7 mouse cellular contexts compared by ENCODE assay signal in genomic region chr16:76371614-76371917, GRCm38 (mm10). TPM values are rescaled to one million over a fixed set of nuclear protein-coding genes. Genes with fewer than 3 reads are reported as not detected.
A peak's percentile ranks its signal among the peaks of the same experiment; 100 is the strongest.
DNase-seq lines count a peak whose midpoint lies in the region; ATAC-seq and TF ChIP-seq lines count a peak whose summit lies in the region.

No protein-coding gene starts in this region.

- peak overlapping the region; percentile 97 for H3K9ac ChIP-seq in limb, embryonic 12.5 days (replicated peaks)
- H3K9ac ChIP-seq in stomach, embryonic 15.5 days: peak overlapping the region; percentile 26; the same call in 1 of the 2 replicates

- H3K36me3 ChIP-seq in megakaryocyte, embryonic 14.5 days (replicated peaks; ENCODE audit: low read length): peaks cover 20% of the 10 kb centered on the region
- no peaks in the 10 kb centered on the region; the same call in 1 of the 2 replicates for H3K36me3 ChIP-seq in limb, embryonic 12.5 days
- no peaks in the 10 kb centered on the region for H3K36me3 ChIP-seq in stomach, embryonic 15.5 days

- ATAC-seq in megakaryocyte, adult 5-6 weeks (ENCODE audit: poor library complexity, severe bottlenecking): no peak
- no peak for ATAC-seq in limb, embryonic 12.5 days (ENCODE audit: insufficient number of reproducible peaks, insufficient read depth, low FRiP score, low TSS enrichment, low read depth)
- no peak for ATAC-seq in stomach, embryonic 15.5 days (ENCODE audit: insufficient read depth, low FRiP score, low read depth)

- peak overlapping the region; percentile 95 for H3K4me3 ChIP-seq in megakaryocyte, embryonic 14.5 days (replicated peaks)
- peak overlapping the region; percentile 88 for H3K4me3 ChIP-seq in embryonic fibroblast, embryonic 13.5 days (ENCODE audit: insufficient read depth, low read length)
- peak overlapping the region; percentile 87 for H3K4me3 ChIP-seq in limb, embryonic 12.5 days (replicated peaks)
- peak overlapping the region; percentile 89 for H3K4me3 ChIP-seq in stomach, embryonic 15.5 days (replicated peaks)

- DNase-seq in ovary, postnatal 36 days (ENCODE audit: low spot score): no peak
- DNase-seq in left cerebral cortex, postnatal 10 days (ENCODE audit: extremely low spot score in 1 of 2, low spot score in 2 of 2): no peak

- H3K9me3 ChIP-seq in megakaryocyte, embryonic 14.5 days: no peaks in the 10 kb centered on the region
- H3K9me3 ChIP-seq in limb, embryonic 12.5 days: no peaks in the 10 kb centered on the region
- no peaks in the 10 kb centered on the region for H3K9me3 ChIP-seq in stomach, embryonic 15.5 days

- TF ChIP-seq POLR2A in embryonic fibroblast, embryonic 13.5 days (IDR thresholded peaks at IDR 0.05; ENCODE audit: low read depth, low read length): no peak

- H3K27ac ChIP-seq in embryonic fibroblast, embryonic 13.5 days (ENCODE audit: insufficient read depth, low read length): peak overlapping the region; percentile 94
- peak overlapping the region; percentile 99; the same call in 1 of the 2 replicates for H3K27ac ChIP-seq in limb, embryonic 12.5 days
- peak overlapping the region; percentile 99; the same call in 1 of the 2 replicates for H3K27ac ChIP-seq in stomach, embryonic 15.5 days

- peaks cover 39% of the 10 kb centered on the region for H3K4me1 ChIP-seq in megakaryocyte, embryonic 14.5 days
- H3K4me1 ChIP-seq in embryonic fibroblast, embryonic 13.5 days (ENCODE audit: control insufficient read depth, insufficient read depth, low read length): peaks cover 2% of the 10 kb centered on the region
- H3K4me1 ChIP-seq in limb, embryonic 12.5 days (replicated peaks): peaks cover 22% of the 10 kb centered on the region
- H3K4me1 ChIP-seq in stomach, embryonic 15.5 days: 0 out of 2 replicates have a peak, but pooled peaks cover 14% of the 10 kb centered on the region

- TF ChIP-seq CTCF in embryonic fibroblast, embryonic 13.5 days (IDR thresholded peaks at IDR 0.05; ENCODE audit: borderline replicate concordance, insufficient read depth, low read length): no peak

- intact Hi-C loops in left cerebral cortex, postnatal 10 days (cut with DNase I): loop anchor here (5.0 to 10.0 kb wide), 4 partner anchors 169 to 594 kb away; no protein-coding TSS in a partner anchor

- no peaks in the 10 kb centered on the region for H3K27me3 ChIP-seq in megakaryocyte, embryonic 14.5 days (replicated peaks)
- H3K27me3 ChIP-seq in limb, embryonic 12.5 days: no peaks in the 10 kb centered on the region
- no peaks in the 10 kb centered on the region for H3K27me3 ChIP-seq in stomach, embryonic 15.5 days (replicated peaks)

- under 1% methylated on average over 7 of the region's 7 CpGs for WGBS in limb, embryonic 12.5 days
- under 1% methylated on average over 7 of the region's 7 CpGs for WGBS in stomach, embryonic 15.5 days

- H3K4me2 ChIP-seq in limb, embryonic 12.5 days: peak overlapping the region; percentile 71
- H3K4me2 ChIP-seq in stomach, embryonic 15.5 days: peak overlapping the region; percentile 48

RNA-seq across cellular contexts. Expression of gene Nrip1, which starts 2.1 kb away (rescaled TPM):
- polyA plus RNA-seq in megakaryocyte, embryonic 14.5 days (2012; ENCODE audit: insufficient read depth, low replicate concordance): 0.60 and 3.0 TPM in 2 replicates
- total RNA-seq in megakaryocyte, adult 5-6 weeks (2015): 21.6 and 22.9 TPM in 2 replicates
- 12.2 and 18.3 TPM in 2 replicates for total RNA-seq in megakaryocyte, adult 5-6 weeks (2017)
- 16.0 and 16.3 TPM in 2 replicates for polyA plus RNA-seq in embryonic fibroblast, embryonic 13.5 days (2011; ENCODE audit: insufficient read length, low read depth, missing spikeins)
- 36.9 and 37.2 TPM in 2 replicates for polyA plus RNA-seq in limb, embryonic 12.5 days (2016; fragmentation: Nextera tagmentation; extraction: Ambion mirVana)
- polyA plus RNA-seq in stomach, embryonic 15.5 days (2015; fragmentation: Nextera tagmentation; extraction: Ambion mirVana): 39.2 and 44.2 TPM in 2 replicates
- total RNA-seq in left cerebral cortex, postnatal 10 days (2021): 10 to 100 TPM; 83.4 to 86.9 TPM
